Mouse (Mus musculus) forebrain, embryonic 14.5 days (tissue): ENCODE measurements around the gene Ablim1. TPM values are rescaled to one million over a fixed set of nuclear protein-coding genes. Genes with fewer than 3 reads are reported as not detected.

Experiments used
- ATAC-seq: fragments of 200-750 bp; cut with Nextera tagmentation; 2 replicates; pipeline ENCODE4 v1.8.0; 2017; ENCODE audit warnings: mild to moderate bottlenecking, moderate library complexity
- DNase-seq: peaks from one replicate; pipeline ENCODE4 v3.0.0-alpha.2; 2015; ENCODE audit warnings: low spot score
- H3K27ac ChIP-seq: fragments of 300-500 bp; sonication (generic); 2 replicates; pipeline ENCODE4 v1.5.1; 2014; ENCODE audit warnings: low read depth, mild to moderate bottlenecking, control low read depth, low read length, moderate library complexity
- H3K27me3 ChIP-seq: fragments of 300-500 bp; sonication (generic); replicated peaks from 2 replicates; pipeline ENCODE4 v1.6.1; 2014; ENCODE audit warnings: low read length, control low read depth, mixed read lengths; ENCODE audit not compliant: control insufficient read depth, insufficient read depth
- H3K36me3 ChIP-seq: fragments of 300-500 bp; sonication (generic); 2 replicates; pipeline ENCODE4 v1.6.1; 2014; ENCODE audit warnings: low read length, control low read depth; ENCODE audit not compliant: control insufficient read depth, insufficient read depth
- H3K4me1 ChIP-seq: fragments of 300-500 bp; sonication (generic); 2 replicates; pipeline ENCODE4 v1.6.1; 2014; ENCODE audit warnings: antibody characterized with exemption, low read length, control low read depth; ENCODE audit not compliant: control insufficient read depth, insufficient read depth
- H3K4me2 ChIP-seq: fragments of 300-500 bp; sonication (generic); 2 replicates; pipeline ENCODE4 v1.6.1; 2014; ENCODE audit warnings: mild to moderate bottlenecking, control low read depth, low read length
- H3K4me3 ChIP-seq: fragments of 300-500 bp; sonication (generic); 2 replicates; pipeline ENCODE4 v1.5.1; 2014; ENCODE audit warnings: low read depth, low read length, control low read depth
- H3K9ac ChIP-seq: fragments of 300-500 bp; sonication (generic); 2 replicates; pipeline ENCODE4 v1.6.1; 2014; ENCODE audit warnings: mild to moderate bottlenecking, low read length, control low read depth, moderate library complexity
- H3K9me3 ChIP-seq: fragments of 300-500 bp; sonication (generic); replicated peaks from 2 replicates; pipeline ENCODE4 v1.6.1; 2016; ENCODE audit warnings: low read length, control low read depth, mixed read lengths; ENCODE audit not compliant: control insufficient read depth
- WGBS: fragments of 180-500 bp; shearing (Covaris S2); extraction: QIAGEN DNeasy Blood & Tissue Kit; methylation state at CpG from one replicate; pipeline ENCODE4 v1.1.7; 2014; 5-methylcytosine and 5-hydroxymethylcytosine counted together
- polyA plus RNA-seq: library from polyadenylated mRNA; unstranded; fragments of >200 nt; fragmentation: Nextera tagmentation; extraction: Ambion mirVana; gene quantifications from 2 replicates; pipeline ENCODE4 v1.2.1, GENCODE M21; 2014

The Ablim1 gene
- polyA plus RNA-seq, 1 experiment from 2014 or later: 24.0 TPM

GRCm38 (mm10) chr19:57179269-57179668 is 135.4 kb downstream of the Ablim1 start:
- no peak overlapping the region for H3K9ac ChIP-seq
- H3K9me3 ChIP-seq: no peaks in the 10 kb centered on the region
- no peaks in the 10 kb centered on the region for H3K36me3 ChIP-seq
- 91% methylated on average over 7 of the region's 7 CpGs for WGBS
- H3K4me3 ChIP-seq: no peak overlapping the region
- no peak for DNase-seq
- no peak for ATAC-seq
- no peak overlapping the region for H3K4me2 ChIP-seq
- no peaks in the 10 kb centered on the region for H3K27me3 ChIP-seq
- H3K4me1 ChIP-seq: no peaks in the 10 kb centered on the region
- no peak overlapping the region for H3K27ac ChIP-seq

GRCm38 (mm10) chr19:57177334-57177733 is 137.4 kb downstream of the Ablim1 start:
- ATAC-seq (no peak), DNase-seq (no peak)
- WGBS: 72% methylated on average over 6 of the region's 6 CpGs
- no peak overlapping the region for H3K9ac ChIP-seq
- H3K36me3 ChIP-seq: no peaks in the 10 kb centered on the region
- no peak overlapping the region for H3K4me2 ChIP-seq
- no peaks in the 10 kb centered on the region for H3K4me1 ChIP-seq
- no peak overlapping the region for H3K27ac ChIP-seq
- no peaks in the 10 kb centered on the region for H3K27me3 ChIP-seq
- no peak overlapping the region for H3K4me3 ChIP-seq
- H3K9me3 ChIP-seq: no peaks in the 10 kb centered on the region

- Histone ChIP-seq H3K27ac (no peak overlapping the region), H3K27me3 (no peaks in the 10 kb centered on the region), H3K9me3 (no peaks in the 10 kb centered on the region), H3K4me3 (no peak overlapping the region), H3K36me3 (no peaks in the 10 kb centered on the region), H3K9ac (no peak overlapping the region), H3K4me2 (no peak overlapping the region), H3K4me1 (no peaks in the 10 kb centered on the region)
- no peak for ATAC-seq
- DNase-seq: no peak
Observed at GRCm38 (mm10) chr19:57175077-57175476, 139.6 kb downstream of the Ablim1 start.

GRCm38 (mm10) chr19:57174541-57174940 is 140.2 kb downstream of the Ablim1 start:
- Histone ChIP-seq H3K4me2 (no peak overlapping the region), H3K4me1 (no peaks in the 10 kb centered on the region), H3K27ac (no peak overlapping the region), H3K4me3 (no peak overlapping the region), H3K9ac (no peak overlapping the region), H3K36me3 (no peaks in the 10 kb centered on the region), H3K9me3 (no peaks in the 10 kb centered on the region), H3K27me3 (no peaks in the 10 kb centered on the region)
- WGBS: 90% methylated on average over 5 of the region's 5 CpGs
- ATAC-seq (no peak), DNase-seq (no peak)

GRCm38 (mm10) chr19:57174045-57174444 is 140.7 kb downstream of the Ablim1 start:
- H3K27ac ChIP-seq: no peak overlapping the region
- no peaks in the 10 kb centered on the region for H3K9me3 ChIP-seq
- no peak overlapping the region for H3K4me3 ChIP-seq
- DNase-seq (no peak), ATAC-seq (no peak)
- 87% methylated on average over 5 of the region's 5 CpGs for WGBS
- no peaks in the 10 kb centered on the region for H3K36me3 ChIP-seq
- H3K4me2 ChIP-seq: no peak overlapping the region
- H3K9ac ChIP-seq: no peak overlapping the region
- H3K4me1 ChIP-seq: no peaks in the 10 kb centered on the region
- H3K27me3 ChIP-seq: no peaks in the 10 kb centered on the region

- DNase-seq (no peak), ATAC-seq (no peak)
- no peak overlapping the region for H3K4me2 ChIP-seq
- no peak overlapping the region for H3K27ac ChIP-seq
- H3K9me3 ChIP-seq: no peaks in the 10 kb centered on the region
- H3K4me3 ChIP-seq: no peak overlapping the region
- no peaks in the 10 kb centered on the region for H3K36me3 ChIP-seq
- WGBS: 88% methylated on average over 5 of the region's 5 CpGs
- no peak overlapping the region for H3K9ac ChIP-seq
- H3K4me1 ChIP-seq: no peaks in the 10 kb centered on the region
- no peaks in the 10 kb centered on the region for H3K27me3 ChIP-seq
Observed at GRCm38 (mm10) chr19:57172321-57172720, 142.4 kb downstream of the Ablim1 start.

- Histone ChIP-seq H3K4me3 (no peak overlapping the region), H3K4me1 (no peaks in the 10 kb centered on the region), H3K9ac (no peak overlapping the region), H3K27ac (no peak overlapping the region), H3K4me2 (no peak overlapping the region), H3K27me3 (no peaks in the 10 kb centered on the region), H3K36me3 (no peaks in the 10 kb centered on the region), H3K9me3 (no peaks in the 10 kb centered on the region)
- ATAC-seq: no peak
- no peak for DNase-seq
- WGBS: 89% methylated on average over 5 of the region's 5 CpGs
Observed at GRCm38 (mm10) chr19:57170880-57171279, 143.8 kb downstream of the Ablim1 start.

- ATAC-seq (no peak), DNase-seq (no peak)
- Histone ChIP-seq H3K27ac (no peak overlapping the region), H3K9me3 (no peaks in the 10 kb centered on the region), H3K4me2 (no peak overlapping the region), H3K4me3 (no peak overlapping the region), H3K9ac (no peak overlapping the region), H3K27me3 (no peaks in the 10 kb centered on the region), H3K4me1 (no peaks in the 10 kb centered on the region), H3K36me3 (no peaks in the 10 kb centered on the region)
- WGBS: 83% methylated on average over 2 of the region's 2 CpGs
Observed at GRCm38 (mm10) chr19:57169485-57169884, 145.2 kb downstream of the Ablim1 start.

- DNase-seq: no peak
- H3K4me2 ChIP-seq: no peak overlapping the region
- no peak for ATAC-seq
- no peak overlapping the region for H3K4me3 ChIP-seq
- no peak overlapping the region for H3K9ac ChIP-seq
- WGBS: 73% methylated on average over 5 of the region's 5 CpGs
- H3K36me3 ChIP-seq: no peaks in the 10 kb centered on the region
- no peaks in the 10 kb centered on the region for H3K4me1 ChIP-seq
- H3K27ac ChIP-seq: no peak overlapping the region
- no peaks in the 10 kb centered on the region for H3K27me3 ChIP-seq
- no peaks in the 10 kb centered on the region for H3K9me3 ChIP-seq
Observed at GRCm38 (mm10) chr19:57167721-57168120, 147.0 kb downstream of the Ablim1 start.
